Mouse (Mus musculus) granulocyte monocyte progenitor cell, adult 5-6 weeks (primary cell): ENCODE measurements around the gene 2900026A02Rik. TPM values are rescaled to one million over a fixed set of nuclear protein-coding genes. Genes with fewer than 3 reads are reported as not detected.

Experiments used
- ATAC-seq: replicated peaks from 2 replicates; pipeline ENCODE4 v1.8.0; 2016; ENCODE audit warnings: mild to moderate bottlenecking, moderate TSS enrichment, inconsistent platforms; ENCODE audit not compliant: poor library complexity, severe bottlenecking
- total RNA-seq, 2 experiments: library from RNA; stranded (forward) in 1 of 2; stranded (reverse) in 1 of 2; fragments of 200-712, 200-1000 nt in 1 of 2; fragments of >200 nt in 1 of 2; fragmentation: Nextera tagmentation in 1 of 2; gene quantifications; 2 replicates each; pipeline ENCODE4 v1.2.3; 2014 to 2017

Gene 2900026A02Rik
- total RNA-seq, 2 experiments from 2014 or later, result 0.88 to 4.1 TPM

DNA sequence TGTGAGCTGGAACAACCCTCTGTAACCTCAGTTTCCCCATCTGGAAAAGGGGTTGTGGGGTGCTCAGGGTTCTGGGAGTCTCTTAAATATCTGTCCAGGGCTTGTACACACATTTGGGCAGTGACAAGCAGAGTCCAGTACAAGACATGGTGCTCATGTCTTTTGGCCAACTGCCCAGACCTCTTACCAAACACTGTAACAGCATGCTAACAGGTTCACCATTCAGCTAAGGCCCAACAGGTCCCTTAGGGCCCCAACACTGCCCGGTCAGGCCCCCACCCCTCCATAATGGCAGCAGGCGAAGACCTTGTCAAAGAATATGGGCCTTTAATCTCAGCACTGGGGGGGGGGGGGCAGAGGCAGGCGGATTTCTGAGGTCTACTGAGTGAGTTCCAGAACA, 113.3 kb downstream of the 2900026A02Rik start:
- ATAC-seq, result no peak

DNA sequence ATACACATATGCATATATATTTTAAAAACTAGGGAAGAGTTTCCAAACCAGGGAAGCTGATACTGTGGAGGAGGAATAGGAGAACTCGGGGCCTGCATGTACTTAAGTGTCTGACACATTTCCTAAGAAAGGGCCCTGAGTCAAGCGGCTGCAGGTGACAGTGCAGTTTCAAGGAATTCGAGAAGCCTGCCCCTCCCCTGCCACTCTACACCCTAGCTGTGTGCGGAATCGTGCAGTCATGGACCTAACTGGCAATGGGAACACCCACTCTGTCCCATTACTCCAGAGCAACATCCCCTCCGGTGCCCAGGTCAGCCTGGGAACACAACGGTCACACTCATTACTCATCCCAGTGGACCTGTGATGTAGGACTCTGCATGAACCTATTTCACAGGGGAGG, 114.4 kb downstream of the 2900026A02Rik start:
- ATAC-seq, result no peak

DNA sequence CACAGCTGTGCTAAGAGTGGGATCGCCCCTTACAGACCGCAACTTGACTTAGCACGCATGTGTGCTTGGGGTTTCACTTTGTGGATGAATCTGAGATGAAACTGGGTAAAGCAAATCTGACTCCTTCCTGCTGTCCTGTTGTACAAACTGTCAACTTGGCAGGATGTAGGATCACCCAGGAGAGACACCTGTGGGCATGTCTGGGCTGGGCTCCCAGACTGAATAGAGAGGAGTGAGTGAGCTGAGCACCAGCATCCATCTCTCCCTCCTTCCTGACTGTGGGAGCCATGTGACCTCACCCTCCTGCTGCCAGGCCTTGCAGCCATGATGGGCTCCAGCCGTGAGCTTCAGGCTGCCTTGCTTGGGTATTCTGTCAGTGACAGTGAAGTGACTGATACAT, 115.6 kb downstream of the 2900026A02Rik start:
- no peak for ATAC-seq

DNA sequence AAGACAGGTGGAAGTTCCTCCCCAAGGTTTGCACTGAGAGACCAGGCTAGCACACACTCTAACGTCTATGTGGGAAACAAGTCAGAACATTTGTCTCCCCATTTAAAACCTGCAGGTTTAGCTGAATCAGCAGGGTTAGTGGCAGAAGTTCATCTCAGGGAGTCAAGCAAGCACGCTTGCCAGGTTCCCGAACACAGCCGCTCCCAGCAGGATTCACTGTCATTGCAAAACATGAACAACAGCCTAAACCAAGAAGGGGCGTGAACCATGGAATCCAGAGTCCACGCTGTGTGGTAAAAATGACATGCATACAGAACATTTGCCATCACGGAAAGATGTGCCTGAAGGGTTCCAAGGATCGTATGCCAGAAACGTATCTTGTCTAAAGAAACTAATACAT, 116.0 kb downstream of the 2900026A02Rik start:
- no peak for ATAC-seq

DNA sequence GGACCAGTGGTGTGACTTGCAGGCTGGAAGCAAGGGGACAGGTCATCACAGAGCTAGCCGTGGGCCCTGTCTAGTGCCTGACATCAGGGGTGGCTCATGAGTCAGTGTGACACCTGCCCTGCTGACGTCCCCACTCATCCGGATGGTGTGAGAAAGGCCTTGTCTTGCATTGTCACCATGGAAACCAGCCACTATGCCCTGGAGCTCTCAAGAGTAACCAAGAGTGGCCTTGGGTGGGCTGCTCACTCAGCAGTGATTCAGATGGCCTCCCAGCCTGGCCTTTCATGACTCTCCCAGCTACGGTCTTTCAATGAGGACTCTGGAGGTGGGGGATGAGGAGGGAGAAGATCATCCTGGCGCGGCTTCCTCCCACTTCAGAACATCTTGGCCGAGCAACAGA, 118.6 kb downstream of the 2900026A02Rik start:
- ATAC-seq, result no peak

DNA sequence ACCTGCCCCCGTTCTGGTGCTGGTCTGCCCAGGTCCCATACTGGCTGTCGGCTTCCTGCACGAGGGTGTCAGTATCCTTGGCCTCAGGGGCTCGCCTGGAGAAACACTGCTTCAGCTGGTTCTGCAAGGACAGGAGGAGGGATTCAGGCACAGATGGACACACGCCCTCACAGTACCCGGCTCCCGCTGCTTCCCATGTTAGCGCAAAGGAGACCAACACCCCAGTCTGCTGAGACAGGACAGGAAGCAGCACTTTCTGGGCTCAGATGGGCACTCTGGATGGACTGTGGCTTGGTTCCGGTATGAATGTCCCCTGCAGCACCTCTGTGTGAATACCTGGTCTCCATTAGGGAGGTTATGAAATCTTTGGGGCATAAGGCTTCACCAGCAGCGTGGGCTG, 119.6 kb downstream of the 2900026A02Rik start:
- ATAC-seq, result no peak

DNA sequence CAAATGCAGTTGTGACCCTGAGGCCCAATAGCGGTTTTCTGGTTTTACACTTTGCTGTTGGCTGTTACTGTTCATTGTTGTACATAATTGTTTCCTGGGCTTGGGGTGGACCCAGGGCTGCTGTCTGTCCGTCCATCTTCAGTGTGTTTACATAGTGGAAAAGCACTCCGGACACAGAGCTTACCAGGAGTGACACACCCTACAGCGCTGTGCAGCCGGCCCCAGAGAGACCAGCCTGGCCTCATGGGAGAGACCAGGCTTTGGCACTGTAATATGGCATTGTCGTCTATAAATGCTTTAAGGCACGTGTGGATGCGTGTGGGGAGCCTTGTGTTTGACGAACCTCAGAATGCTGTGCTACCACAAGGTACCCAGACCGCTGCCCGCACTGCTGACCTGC, 120.6 kb downstream of the 2900026A02Rik start:
- no peak for ATAC-seq

DNA sequence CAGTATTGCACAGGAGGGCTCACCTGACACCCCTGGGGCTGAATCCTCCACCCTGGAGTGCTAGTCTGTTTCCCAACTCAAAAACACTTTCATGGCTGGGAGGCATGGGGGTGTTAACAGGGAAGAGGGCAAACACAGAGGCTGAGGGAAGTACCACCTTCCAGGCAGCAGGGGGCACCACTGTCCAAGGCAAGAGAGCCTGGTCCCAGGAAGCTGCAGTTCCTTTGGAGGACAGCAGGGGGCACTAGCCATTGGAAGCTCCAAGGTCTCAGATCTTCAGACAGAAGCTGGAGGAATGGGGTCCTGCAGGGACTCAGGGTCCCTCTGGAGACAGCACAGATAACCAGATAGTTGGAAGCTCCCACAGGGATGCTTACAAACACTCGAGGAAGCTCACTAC, 121.5 kb downstream of the 2900026A02Rik start:
- peak; percentile 96 for ATAC-seq

DNA sequence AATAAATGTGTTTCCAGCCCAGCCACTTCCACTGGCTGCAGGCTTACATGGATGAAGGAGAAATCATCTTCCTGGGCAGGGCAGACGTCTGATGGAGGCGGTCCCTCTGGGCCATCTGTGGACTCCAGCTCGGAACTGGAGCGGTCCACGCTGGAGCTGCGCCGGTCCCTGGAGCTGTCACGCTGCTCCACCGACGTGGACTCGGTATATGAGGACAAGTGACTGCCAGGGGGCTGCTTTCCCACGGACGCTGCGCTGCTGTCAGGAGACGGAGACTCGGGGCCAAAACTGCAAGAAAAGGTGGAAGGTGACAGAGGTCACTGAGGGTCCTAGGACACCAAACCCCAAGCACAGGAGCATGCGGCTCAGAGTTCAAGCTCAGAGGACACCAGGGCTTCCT, 123.5 kb downstream of the 2900026A02Rik start:
- no peak for ATAC-seq

DNA sequence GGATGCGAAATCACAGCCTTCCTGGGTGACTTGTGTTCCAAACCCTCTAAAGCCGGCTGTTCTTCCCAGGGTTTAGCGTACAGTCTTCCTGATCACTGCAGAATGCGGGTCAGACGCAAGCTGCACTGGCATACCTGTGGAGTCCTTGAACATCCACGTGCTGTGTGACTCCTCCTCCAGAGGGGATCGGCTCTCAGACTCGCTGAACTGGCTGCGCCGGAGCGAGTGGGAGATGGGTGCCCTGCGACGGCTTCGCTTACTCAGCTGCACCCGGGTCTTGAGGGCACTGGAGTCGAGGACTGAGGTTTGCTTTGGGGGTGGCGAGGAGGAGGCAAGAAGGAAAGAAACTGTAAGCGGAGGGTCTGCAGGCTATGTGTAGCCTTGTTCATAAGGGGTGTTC, 125.6 kb downstream of the 2900026A02Rik start:
- ATAC-seq, result no peak

DNA sequence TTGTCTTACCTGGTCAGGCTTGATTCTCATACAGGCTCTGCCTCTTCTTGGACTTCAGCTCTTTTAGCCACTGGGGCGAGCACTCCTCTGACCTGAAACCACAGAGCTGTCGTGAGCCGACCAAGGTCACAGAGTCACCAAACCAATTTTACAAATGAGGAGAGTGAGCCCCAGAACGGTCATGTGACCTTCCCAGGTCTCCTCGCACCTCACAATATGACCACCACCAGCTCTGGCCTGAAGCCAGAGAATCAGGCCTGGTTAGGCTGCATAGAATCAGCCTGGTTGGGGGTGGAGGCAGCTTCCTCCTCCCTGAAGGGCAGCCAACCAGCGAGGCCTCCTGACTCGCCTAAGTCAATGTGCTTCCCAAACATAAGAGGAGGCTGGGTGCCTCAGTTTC, 128.6 kb downstream of the 2900026A02Rik start:
- ATAC-seq, result no peak

DNA sequence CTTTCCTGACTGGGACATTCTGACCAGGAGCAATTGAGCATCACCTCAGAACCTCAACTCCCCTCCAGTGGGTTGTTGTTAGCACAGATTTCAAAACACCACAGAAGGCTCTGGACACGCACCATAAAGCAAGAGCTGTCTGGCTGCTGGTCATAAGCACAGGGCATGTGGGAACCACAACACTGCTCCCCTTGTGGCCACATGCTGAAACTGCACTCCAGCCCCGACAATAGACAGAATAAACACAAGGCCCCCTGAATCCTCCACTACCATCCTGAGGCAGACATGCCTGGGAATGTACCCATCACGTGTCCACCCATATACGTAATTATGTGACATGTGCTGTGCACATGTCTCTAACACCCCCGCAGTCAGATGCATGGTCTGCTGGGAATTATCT, 129.9 kb downstream of the 2900026A02Rik start:
- peak; percentile 84 for ATAC-seq

DNA sequence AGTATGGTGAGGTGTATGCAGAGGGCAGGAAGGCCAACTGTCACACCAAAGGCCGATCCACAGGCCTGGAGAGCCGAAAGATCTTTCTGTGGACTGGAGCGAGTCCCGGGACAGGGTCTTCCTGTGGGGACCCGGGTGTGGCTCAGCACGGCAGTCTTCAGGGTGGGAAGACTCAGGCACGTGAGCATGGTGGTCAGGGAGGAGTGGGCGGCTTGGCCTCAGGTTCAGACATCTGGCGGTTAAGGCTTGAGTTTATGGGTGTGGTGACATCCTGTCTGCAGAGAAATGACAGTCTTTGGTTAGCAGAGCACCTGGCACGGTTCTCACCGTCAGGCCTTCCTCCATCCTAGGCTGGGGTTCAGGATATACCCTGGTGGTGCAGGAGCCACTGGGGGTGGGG, 130.3 kb downstream of the 2900026A02Rik start:
- ATAC-seq, result no peak

DNA sequence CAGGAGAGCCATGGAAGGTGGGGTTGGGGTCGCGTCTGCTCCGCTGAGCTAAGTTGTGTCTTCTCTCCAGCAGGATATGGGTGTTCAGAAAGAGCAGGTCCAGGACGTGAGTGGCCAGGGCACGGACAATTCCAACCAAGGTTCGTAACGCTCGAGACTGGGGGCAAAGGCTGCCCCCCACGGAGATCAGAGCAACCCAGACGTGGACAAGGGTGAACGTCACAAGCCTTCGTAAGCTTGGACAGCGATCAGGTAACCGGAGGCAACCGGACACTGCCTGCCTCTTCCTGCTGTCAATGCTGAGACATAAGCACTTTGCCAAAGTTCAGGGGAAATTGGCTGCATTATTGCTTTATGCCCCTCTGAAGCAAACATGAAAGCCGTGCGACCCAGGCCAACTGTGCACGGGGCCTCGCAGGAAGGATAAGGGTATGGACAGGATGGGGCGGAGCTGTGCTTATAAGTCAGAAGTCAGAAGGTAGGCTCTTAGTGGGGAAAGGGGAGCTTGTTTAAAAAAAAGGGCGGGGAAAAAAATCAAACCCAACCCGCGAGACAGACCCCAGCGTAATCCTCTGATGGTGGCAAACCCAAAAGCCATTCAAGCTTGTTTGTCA, 130.9 kb downstream of the 2900026A02Rik start:
- no peak for ATAC-seq

DNA sequence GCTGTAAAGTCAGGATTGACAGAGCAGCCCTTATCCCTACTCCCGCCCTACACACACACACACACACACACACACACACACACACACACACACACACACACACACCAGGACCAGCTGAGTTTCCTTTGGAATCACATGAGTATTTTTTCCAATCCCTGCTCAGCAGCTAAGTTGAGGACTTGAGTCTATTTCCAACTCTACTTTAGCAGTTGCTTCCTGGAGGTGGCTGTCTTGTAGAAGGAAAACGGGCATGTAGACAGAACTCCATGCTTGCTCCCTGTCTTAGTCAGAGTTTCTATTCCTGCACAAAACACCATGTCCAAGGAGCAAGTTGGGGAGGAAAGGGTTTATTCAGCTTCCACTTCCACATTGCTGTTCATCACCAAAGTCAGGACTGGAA, 133.6 kb downstream of the 2900026A02Rik start:
- ATAC-seq, result no peak

DNA sequence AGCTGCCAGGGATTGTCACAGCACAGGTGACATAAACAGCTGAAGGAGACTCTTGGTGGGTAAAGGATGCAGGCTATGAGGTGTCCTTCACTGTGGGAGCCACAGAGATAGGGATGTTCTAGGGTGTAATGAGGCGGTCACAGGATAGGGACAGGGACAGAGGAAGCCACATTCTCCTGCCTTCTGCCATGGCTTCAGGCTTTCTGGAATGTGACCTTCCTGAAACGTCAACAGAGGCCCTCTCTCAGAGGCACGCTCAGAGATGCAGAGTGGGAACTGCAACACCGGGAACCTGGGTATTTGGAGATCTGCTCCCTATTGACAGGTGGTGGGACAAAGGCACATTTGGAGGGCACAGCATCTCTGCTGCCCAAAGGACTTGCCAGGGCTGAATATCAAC, 134.0 kb downstream of the 2900026A02Rik start:
- no peak for ATAC-seq

DNA sequence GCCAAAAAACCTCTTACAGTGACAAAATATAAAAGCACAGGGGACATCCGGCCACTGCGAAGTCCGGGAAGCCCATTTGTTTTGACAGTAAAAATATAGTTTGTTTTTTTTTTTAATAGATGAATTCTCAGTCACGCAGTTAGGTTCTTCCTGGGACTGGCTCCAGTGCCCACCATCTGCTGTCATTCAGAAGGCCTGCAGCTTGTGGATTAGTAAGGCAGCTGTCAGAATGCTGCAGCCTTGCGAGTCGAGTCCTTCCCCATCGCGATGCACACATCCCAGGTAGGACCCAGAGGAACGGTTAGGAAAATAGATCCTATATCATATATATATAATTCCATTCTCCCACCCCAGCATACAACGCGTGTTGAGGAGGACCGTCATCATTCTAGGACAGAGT, 134.6 kb downstream of the 2900026A02Rik start:
- ATAC-seq, result no peak

DNA sequence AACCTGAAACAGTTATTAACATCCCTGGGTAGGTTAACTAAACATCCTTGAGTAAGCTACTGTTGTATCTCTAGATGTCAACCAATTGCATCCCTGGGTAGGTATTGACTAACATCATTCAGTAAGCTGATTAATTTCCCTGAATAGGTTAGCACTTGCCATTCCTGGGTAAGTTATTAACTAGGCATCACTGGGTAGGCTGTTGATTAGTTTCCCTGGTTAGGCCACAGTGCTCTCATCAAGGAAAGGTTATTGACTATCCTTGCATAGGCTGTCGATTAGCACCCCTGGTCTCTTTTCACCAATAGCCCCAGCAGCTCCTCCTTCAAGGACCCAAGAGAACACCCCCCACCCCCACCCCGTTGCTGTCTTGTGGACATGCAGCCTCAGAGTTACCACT, 135.1 kb downstream of the 2900026A02Rik start:
- ATAC-seq, result no peak

DNA sequence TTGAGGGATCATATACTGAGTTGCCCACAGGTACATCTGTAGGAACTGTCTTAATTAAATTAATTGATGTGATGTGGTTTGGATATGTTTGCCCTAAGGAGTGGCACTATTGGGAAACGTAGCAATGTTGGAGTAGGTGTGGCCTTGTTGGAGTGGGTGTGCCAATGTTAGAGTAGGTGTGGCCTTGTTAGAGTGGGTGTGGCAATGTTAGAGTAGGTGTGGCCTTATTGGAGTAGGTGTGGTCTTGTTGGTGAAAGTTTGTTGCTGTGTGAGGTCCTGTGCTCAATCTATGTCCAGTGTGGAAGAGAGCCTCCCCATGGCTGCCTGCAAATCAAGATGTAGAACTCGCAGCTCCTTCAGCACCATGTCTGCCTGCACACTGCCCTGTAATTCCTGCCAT, 136.7 kb downstream of the 2900026A02Rik start:
- no peak for ATAC-seq

DNA sequence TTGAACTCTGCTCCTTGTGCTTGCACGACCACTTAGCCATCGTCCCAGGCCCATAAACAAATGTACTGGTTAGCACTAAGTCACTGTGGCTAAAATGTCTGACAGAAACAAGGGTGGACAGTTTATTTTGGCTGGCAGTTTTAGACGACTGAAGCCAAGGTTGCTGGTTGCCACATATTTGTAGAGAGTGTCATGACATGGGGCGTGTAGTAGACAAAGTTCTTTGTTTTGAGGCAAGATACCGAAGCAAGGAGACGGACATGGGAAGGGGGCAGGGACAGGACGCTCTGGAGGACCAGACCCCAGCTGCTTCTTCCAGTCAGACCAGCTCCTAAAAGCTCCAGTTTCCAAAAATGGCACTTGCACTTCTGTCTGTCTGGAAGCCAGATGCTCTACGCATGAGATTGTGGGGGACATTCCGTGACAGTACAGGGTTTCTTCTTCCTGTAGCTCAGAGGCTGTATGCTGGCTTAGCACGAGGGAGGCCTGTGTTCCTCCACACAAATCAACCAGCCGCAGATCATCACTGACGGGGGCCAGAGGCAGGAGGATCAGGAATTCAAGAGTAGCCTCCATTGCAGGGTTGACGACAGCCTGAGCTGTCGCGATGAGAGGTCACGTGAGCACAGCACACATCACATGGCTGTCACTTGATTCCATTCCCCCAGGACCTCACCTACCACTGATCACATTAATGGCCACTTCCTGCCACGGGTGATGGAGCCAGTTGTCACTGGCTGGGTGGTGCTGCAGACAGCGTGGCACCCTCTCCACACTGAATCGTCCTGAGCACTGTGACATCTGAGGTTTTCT, 138.5 kb downstream of the 2900026A02Rik start:
- no peak for ATAC-seq

DNA sequence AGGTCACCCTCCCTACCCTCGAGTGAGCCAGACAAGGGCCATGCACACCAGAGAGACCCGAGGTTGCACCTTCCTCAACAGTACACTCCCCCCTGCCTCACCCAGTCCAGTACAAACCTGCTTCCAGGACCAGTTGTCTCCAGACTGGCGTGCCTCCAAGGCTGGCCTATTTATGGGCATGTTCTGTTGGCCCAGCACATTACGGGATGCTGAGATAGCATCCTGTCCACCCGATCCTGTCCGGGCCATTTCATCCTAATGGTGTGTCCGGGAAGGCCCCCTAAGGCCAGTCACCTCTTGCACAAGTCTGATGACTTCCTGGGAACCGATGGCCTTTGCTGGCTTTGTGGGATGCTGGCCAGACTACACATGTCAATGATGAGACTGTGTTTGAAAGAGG, 139.6 kb downstream of the 2900026A02Rik start, which contains the start of gene Crybb3:
TSS of gene Crybb3 (minus strand) at position 146 of the 400 bp plus-strand sequence.
- no peak for ATAC-seq

DNA sequence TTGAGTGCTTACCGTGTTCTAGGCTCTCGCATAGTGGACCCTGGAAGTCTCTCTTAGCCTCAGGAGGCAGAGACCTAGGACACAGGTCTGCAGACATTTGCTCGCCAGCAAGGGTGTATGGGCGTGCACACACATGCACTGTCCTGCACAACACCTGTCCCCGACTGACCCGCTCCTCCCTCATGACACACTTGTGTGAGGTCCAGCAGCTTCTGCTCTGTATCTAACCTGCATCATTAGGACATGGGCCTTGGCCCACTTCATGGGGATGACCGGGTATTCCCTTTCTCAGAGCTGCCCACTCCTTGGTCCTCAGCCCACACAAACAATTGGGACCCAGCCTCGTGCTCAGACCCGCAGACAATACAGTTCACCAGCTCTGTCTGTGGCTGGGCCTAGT, 140.0 kb downstream of the 2900026A02Rik start:
- ATAC-seq, result no peak
